ENCODE assay signal across 27 mouse cellular contexts in genomic region chr7:94431470-94431869, GRCm38 (mm10).
"Had no signal": no experiment of that assay in that cellular context is flagged by ENCODE, and none has a peak within 500 bp of the region (broad histone marks: within the 10 kb centered on the region; RNA-seq: fewer than 3 reads in every experiment).

No protein-coding gene starts in this region.

- H3K4me1 ChIP-seq: heart, embryonic 10.5 days; heart, embryonic 12.5 days; hindbrain, embryonic 10.5 days; hindbrain, embryonic 12.5 days; intestine, embryonic 15.5 days; limb, embryonic 10.5 days; limb, embryonic 12.5 days; liver, embryonic 13.5 days had no signal

- DNase-seq: gastrocnemius, adult 2 months; gastrocnemius, postnatal 10 days; gastrocnemius, postnatal 25 days; heart, adult 18-20 months; heart, postnatal 10 days; heart, postnatal 4 days; kidney, adult 18-20 months; kidney, adult 8-10 months; kidney, postnatal 10 days; kidney, postnatal 25 days; kidney, postnatal 4 days; liver; liver, embryonic 13.5 days had no signal

- ATAC-seq: hindbrain, embryonic 16.5 days; inflammation-experienced regulatory T-cells, adult 6 months; intestine, embryonic 15.5 days; intestine, postnatal 0 days had no signal

- H3K27me3 ChIP-seq: heart, embryonic 12.5 days; hindbrain, embryonic 12.5 days; intestine, embryonic 15.5 days; limb, embryonic 12.5 days; liver, embryonic 13.5 days had no signal

- H3K9me3 ChIP-seq: heart, embryonic 10.5 days; heart, embryonic 12.5 days; hindbrain, embryonic 10.5 days; hindbrain, embryonic 12.5 days; intestine, embryonic 15.5 days; limb, embryonic 10.5 days; limb, embryonic 12.5 days; liver, embryonic 13.5 days had no signal

- H3K27ac ChIP-seq: gastrocnemius, adult 2 months; heart, embryonic 10.5 days; hindbrain, embryonic 10.5 days; hindbrain, embryonic 12.5 days; hindbrain, embryonic 14.5 days; intestine, embryonic 15.5 days; layer of hippocampus, adult 2 months; left cerebral cortex, adult 2 months; limb, embryonic 10.5 days; limb, embryonic 12.5 days; liver, embryonic 13.5 days had no signal

- H3K36me3 ChIP-seq: heart, embryonic 10.5 days; heart, embryonic 12.5 days; hindbrain, embryonic 10.5 days; hindbrain, embryonic 12.5 days; intestine, embryonic 15.5 days; limb, embryonic 10.5 days; limb, embryonic 12.5 days; liver, embryonic 13.5 days had no signal

- H3K4me2 ChIP-seq: heart, embryonic 12.5 days; hindbrain, embryonic 12.5 days; hindbrain, embryonic 14.5 days; intestine, embryonic 15.5 days; limb, embryonic 12.5 days; liver, embryonic 11.5 days; liver, embryonic 13.5 days had no signal

- H3K4me3 ChIP-seq: gastrocnemius, adult 2 months; heart, embryonic 10.5 days; heart, embryonic 12.5 days; hindbrain, embryonic 10.5 days; hindbrain, embryonic 12.5 days; intestine, embryonic 15.5 days; layer of hippocampus, adult 2 months; left cerebral cortex, adult 2 months; limb, embryonic 10.5 days; limb, embryonic 12.5 days; liver, embryonic 13.5 days had no signal

- H3K9ac ChIP-seq: heart, embryonic 12.5 days; hindbrain, embryonic 12.5 days; hindbrain, embryonic 14.5 days; intestine, embryonic 15.5 days; limb, embryonic 12.5 days; liver, embryonic 13.5 days had no signal
